Mouse (Mus musculus) splenic B cell, adult 2 months (primary cell): ENCODE measurements around the gene March4.

Experiments used
- DNase-seq: peaks from one replicate; pipeline ENCODE4 v3.0.0-alpha.2; 2011; ENCODE audit warnings: low read depth, low spot score
- H3K27me3 ChIP-seq: 2 replicates; pipeline ENCODE4 v1.6.1; 2012; ENCODE audit warnings: mild to moderate bottlenecking, low read length, moderate library complexity, mixed read lengths; ENCODE audit not compliant: control insufficient read depth, poor library complexity, insufficient read depth, severe bottlenecking
- H3K36me3 ChIP-seq: 2 replicates; pipeline ENCODE4 v1.6.1; 2012; ENCODE audit warnings: mild to moderate bottlenecking, low read length, moderate library complexity, mixed read lengths; ENCODE audit not compliant: control insufficient read depth, poor library complexity, insufficient read depth, severe bottlenecking

March4 gene

DNA sequence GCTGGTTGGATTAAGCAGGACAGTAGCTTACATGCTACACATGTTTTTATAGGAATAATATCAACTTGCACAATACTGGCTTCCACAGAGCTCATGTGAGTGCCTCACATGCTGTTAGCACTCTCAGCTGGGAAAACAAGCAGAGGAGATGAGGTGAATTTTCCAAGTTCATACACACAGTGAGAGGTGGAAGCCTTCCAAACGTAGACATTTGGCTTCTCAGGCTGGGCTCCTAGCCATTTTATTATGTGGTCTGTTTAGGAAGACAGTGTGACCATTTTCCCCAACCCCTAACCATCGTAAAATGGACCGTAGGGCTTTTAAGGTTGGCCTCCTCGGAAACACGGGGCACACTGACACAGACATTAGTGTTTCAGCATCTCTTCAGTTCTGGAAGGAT lies 126.8 kb downstream of the March4 start:
- no peaks in the 10 kb centered on the region for H3K27me3 ChIP-seq
- no peaks in the 10 kb centered on the region for H3K36me3 ChIP-seq
- DNase-seq, result no peak

DNA sequence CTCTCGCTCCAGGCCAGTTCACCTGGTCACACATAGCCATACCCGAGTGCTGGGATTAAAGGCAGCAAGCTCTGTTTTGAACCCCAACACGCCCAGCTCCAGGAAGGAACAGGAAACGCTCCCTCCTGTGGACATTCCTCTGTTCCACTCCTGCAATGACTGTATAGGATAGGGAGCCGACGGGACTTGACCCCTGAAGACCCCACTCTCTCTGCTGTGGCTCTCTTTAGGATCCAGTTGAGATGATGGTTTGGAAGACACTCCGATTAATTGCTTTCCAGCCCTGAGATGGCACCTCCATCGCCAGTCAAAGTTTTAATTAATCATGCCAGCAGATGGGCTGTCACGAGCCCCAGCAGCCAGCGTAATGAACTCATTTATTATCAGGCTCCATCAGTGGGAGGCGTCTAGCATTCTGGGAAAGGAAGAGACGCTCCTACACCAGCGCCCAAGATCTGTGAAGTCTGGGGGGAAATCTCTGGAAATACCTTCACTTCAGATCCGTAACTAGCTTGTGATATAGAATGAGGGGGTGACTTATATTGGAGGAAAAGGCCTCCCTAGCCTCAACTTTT lies 130.1 kb downstream of the March4 start:
- H3K36me3 ChIP-seq, result no peaks in the 10 kb centered on the region
- no peak for DNase-seq

DNA sequence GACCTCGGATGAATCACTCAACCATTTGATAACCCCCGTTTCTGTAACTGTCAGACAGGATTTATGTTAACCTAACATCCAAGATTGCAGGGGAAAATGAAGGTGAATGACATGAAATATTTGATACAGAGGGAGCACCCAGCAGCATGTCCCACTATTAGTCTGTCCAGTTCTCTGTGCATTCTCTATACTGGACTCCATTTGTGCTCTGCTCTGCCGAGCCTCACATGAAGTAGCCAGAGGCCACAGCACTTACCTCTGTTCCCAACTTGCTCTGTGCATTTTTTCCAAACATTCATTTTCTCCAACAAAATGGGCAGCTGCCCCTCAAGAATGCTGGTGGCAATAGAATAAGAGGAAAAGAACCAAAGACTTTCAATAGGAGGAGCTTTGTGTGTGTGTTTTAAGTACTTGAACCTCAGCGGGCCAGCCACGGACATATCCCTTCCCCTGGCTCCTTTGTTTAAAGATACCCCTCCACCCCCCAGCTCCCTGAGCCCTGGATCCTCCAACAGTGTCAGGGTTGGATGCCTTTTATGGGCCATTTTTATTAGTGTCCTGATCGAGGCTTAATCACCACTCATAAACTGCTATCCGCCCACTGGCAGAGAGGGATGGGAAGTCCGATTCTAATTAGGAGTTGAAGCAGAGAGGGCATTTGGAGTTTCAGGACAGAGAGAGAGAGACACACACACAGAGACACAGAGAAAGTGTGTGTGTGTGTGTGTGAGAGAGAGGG lies 135.2 kb downstream of the March4 start:
- no peak for DNase-seq
- Histone ChIP-seq H3K36me3 (no peaks in the 10 kb centered on the region), H3K27me3 (no peaks in the 10 kb centered on the region)

More for the DNA sequence above, 130.1 kb downstream of the March4 start:
- H3K27me3 ChIP-seq, result no peaks in the 10 kb centered on the region

DNA sequence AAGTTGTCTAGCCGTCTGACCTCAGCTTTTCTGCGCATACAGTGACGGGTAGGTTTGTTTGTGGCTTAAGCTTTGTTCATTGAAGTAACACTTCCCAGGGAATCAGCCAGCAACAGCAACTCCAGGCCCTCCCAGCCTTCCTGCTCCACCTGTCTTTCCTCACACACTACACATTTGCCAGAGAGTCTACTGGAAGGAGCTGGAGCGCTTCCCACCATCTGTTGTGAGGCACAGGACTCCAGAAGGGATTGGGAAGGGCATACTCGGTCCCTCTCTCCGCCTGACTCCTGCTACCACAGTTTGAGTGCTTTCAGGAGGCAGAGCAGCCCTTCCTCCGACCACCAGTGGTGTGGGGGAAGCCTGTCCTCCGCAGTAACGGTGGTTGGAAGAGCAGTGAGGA lies 136.1 kb downstream of the March4 start:
- Histone ChIP-seq H3K36me3 (no peaks in the 10 kb centered on the region), H3K27me3 (no peaks in the 10 kb centered on the region)
- no peak for DNase-seq

DNA sequence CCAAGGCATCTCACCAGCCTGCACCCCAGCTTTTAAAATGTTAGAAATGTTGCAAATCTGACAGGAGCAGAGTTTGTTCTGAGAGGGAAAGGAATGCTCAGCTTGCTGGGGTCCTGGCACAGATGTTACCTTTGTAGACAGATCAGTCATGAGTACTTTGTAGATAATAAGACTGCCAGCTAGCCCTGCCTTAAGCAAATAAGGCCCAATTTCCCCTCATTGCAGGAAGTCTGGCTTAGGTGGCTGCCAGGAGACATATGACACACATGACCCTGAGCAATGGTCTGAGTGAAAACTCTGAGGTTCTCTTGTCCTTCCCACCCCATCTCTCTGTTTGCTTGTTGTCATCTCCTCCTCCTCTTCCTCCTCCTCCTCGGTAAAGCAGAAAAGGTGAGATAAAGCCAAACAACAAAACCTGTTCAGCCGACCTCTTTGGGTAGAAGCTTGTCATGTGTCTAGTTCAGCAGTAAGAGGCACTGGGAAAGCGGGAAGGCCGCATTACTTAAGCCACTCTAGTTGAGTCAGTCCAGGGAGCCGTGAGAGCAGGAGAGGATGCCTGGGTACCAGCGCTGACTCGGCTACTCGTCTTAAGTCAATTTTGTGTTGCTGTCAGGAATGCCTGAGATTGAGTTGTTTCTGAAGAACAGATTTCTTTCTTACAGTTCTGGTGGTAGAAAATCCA lies 136.9 kb downstream of the March4 start:
- no peak for DNase-seq
- Histone ChIP-seq H3K27me3 (no peaks in the 10 kb centered on the region), H3K36me3 (no peaks in the 10 kb centered on the region)

DNA sequence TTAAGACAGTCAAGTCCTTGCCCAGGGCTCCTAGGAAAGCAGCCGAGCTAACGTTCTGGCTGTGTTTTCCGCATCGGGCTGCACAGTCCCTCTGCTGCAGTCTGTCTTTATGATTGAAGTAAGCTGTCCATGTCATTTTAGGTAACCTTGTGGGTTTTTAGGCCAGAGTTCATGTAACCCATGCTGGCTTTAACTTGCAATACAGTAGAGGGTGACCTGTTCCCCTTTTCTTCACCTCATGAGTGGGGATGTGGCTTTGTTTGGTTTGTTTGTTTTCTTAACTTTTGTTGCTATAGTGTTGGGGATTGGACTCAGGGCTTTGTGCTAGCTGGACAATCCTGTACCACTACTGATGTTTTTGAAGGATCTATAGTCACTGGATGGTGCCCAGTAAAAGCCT lies 146.3 kb downstream of the March4 start:
- H3K36me3 ChIP-seq, result no peaks in the 10 kb centered on the region
- no peaks in the 10 kb centered on the region for H3K27me3 ChIP-seq
- DNase-seq, result no peak

DNA sequence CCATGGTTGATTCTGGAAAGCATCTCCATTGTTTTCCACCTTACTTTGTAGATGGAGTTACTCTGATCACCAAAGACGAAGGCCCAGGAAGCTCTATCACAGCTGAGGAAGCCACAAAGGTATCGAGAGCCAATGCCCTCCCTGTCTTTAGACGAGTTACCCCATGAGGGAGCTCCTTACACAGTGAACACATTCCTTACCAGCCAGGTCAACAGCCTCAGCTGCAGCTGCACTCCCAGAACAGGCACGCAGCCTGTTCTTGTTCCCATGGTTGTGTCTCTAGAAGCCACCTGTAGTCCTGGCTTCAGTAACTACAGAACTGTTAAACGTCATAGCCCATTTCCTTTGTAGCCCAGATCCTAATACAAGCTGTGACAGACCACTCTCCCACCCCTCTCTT lies 153.1 kb downstream of the March4 start:
- no peak for DNase-seq

DNA sequence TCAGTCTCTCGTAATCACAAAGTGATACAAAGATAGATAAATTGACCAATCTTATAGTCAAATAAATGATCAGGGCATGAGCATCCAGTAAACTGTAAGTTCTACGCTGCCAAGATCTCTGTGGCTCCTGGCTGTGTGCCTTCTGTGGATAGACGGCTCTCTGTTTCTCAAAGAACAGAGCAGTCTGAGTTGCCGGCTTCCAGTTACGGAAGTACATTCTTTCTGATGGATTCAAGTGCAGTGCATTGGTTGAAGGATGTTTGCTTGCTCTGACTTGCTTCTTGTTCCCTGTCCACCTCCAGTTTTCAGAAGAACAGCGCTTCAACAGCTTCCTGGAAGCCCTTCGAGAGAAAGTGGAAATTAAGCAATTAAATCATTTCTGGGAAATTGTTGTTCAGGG lies 153.7 kb downstream of the March4 start:
- DNase-seq, result no peak
- no peaks in the 10 kb centered on the region for H3K27me3 ChIP-seq

More for the DNA sequence above, 153.1 kb downstream of the March4 start:
- no peaks in the 10 kb centered on the region for H3K27me3 ChIP-seq
- H3K36me3 ChIP-seq, result no peaks in the 10 kb centered on the region

DNA sequence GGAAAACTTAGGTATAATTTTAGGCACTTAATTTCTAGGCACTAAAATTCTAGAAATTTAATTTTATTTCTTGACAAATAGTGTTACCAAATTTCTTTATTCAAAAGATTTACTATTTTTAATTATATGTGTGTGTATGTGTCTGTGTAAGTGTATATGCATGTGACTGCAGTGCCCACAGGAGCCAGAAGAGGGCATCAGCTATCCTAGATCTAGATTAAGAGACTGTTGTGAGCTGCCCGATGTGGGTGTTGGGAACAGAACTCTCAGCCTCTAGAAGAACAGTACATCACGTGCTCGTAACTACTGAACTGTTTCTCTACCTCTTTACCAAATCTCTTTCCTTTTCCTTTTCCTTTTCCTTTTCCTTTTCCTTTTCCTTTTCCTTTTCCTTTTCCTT lies 156.2 kb downstream of the March4 start:
- DNase-seq, result no peak
- Histone ChIP-seq H3K36me3 (no peaks in the 10 kb centered on the region), H3K27me3 (no peaks in the 10 kb centered on the region)

More for the DNA sequence above, 153.7 kb downstream of the March4 start:
- no peaks in the 10 kb centered on the region for H3K36me3 ChIP-seq

DNA sequence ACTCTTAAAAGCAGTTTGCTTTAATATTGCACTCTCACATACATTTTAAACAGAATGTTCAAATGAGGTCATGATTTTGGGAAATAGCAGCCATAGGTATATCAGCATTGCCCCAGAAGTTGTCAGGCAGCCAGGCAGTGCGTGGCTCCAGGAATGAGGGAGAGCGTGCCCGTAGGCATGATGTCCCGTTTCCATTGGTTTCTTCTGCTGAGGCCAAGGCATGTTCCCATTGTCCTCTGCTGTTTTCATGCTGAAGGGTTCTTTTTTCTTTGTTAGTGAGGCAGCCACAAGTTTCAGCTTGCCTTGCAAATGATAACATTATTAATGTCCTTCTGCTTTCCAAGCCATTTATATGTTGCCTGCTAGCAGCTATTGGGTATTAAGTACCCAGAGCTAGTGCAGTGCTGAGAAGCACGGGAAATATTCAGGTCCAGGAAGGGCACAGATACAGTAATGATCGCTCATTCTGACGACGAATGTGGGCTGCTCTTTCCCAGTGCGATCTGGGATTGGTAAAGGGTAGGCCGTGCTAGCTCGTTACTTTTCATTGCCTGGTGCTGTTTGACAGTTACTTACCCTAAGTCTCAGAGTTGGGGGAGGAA lies 156.9 kb downstream of the March4 start:
- no peak for DNase-seq
- Histone ChIP-seq H3K36me3 (no peaks in the 10 kb centered on the region), H3K27me3 (no peaks in the 10 kb centered on the region)

DNA sequence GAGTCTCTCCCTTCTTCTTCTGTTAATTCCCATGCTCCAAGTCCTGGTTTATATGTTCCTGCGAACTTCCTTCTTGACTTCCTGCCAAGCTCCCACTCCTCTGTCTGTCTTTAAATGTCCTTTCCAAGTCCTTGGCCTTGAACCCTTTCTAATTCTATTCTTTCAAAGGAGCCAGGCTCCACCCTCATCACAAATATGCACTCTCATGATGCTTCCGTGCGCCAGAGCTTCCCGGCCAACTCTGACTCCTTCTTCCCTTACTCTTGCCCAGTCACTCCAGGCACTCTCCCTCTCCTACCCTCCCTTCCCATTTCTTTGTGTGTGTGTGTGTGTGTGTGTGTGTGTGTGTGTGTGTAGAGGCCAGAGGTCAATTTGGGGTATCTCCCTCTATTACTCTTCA lies 158.6 kb downstream of the March4 start:
- no peaks in the 10 kb centered on the region for H3K27me3 ChIP-seq
- no peaks in the 10 kb centered on the region for H3K36me3 ChIP-seq
- DNase-seq, result no peak
